8 mouse cellular contexts compared by ENCODE assay signal in the genomic region with DNA sequence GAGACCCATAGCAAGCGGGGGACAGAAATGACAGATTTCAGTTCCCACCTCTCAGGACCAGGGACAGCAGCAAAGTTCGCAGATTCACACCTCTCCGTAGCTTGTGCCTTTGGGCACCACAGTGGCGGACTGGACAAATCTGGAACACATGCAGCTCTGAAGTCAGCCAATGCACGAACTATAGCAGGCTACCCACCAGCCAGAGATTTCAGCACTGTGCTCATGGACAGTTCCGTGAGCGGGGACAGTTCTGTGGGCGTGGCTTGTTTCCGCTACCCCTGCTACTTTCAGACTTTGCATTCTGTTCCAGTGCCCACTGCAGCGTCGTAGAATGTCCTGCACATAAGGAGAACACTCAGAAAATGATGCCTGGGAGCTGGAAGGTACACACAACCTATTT. TPM values are rescaled to one million over a fixed set of nuclear protein-coding genes. Genes with fewer than 3 reads are reported as not detected.
DNase-seq lines count a peak whose midpoint lies in the region; ATAC-seq and TF ChIP-seq lines count a peak whose summit lies in the region.

No protein-coding gene starts in this region.

- H3K4me3 ChIP-seq in heart, embryonic 10.5 days: no peak overlapping the region
- no peak overlapping the region for H3K4me3 ChIP-seq in heart, adult 2 months
- no peak overlapping the region for H3K4me3 ChIP-seq in thymus, adult 2 months (ENCODE audit: control insufficient read depth, insufficient read depth, low read length)
- no peak overlapping the region for H3K4me3 ChIP-seq in stomach, embryonic 14.5 days (ENCODE audit: low read depth, low read length)

- H3K27ac ChIP-seq in heart, embryonic 10.5 days: no peak overlapping the region
- H3K27ac ChIP-seq in heart, adult 2 months: no peak overlapping the region
- H3K27ac ChIP-seq in thymus, adult 2 months (ENCODE audit: control insufficient read depth, insufficient read depth, low read length): no peak overlapping the region
- no peak overlapping the region for H3K27ac ChIP-seq in stomach, embryonic 14.5 days (ENCODE audit: low read length)

- no peak for TF ChIP-seq POLR2A in heart, adult 2 months (IDR thresholded peaks at IDR 0.05; ENCODE audit: insufficient read depth, low read depth, low read length)
- no peak for TF ChIP-seq POLR2A in thymus, adult 2 months (IDR thresholded peaks at IDR 0.05; ENCODE audit: control insufficient read depth, extremely low read depth, insufficient read depth, low read length, poor library complexity)

- peak; percentile 82 for DNase-seq in heart, embryonic 10.5 days (ENCODE audit: low spot score)
- no peak for DNase-seq in heart, adult 2 months
- DNase-seq in thymus, postnatal 0 days (ENCODE audit: low spot score): peak; percentile 3
- DNase-seq in thymus, adult 2 months: no peak
- DNase-seq in kidney, postnatal 36 days: peak; percentile 1 to 50
- no peak for DNase-seq in gastrocnemius, adult 18-20 months (ENCODE audit: low spot score)
- no peak for DNase-seq in thymus, postnatal 25 days

- H3K79me2 ChIP-seq in heart, adult 2 months (replicated peaks; ENCODE audit: control insufficient read depth, insufficient read depth, low read length): no peaks in the 10 kb centered on the region

- H3K9ac ChIP-seq in heart, adult 2 months (ENCODE audit: low read depth, low read length): no peak overlapping the region
- H3K9ac ChIP-seq in stomach, embryonic 14.5 days (replicated peaks; ENCODE audit: low read depth, low read length): no peak overlapping the region

- intact Hi-C loops in heart, adult 2 months (cut with DNase I): no loop called here

- ATAC-seq in stomach, embryonic 14.5 days (ENCODE audit: insufficient number of reproducible peaks, insufficient read depth, low FRiP score, low read depth): peak; percentile 56; the same call in 1 of the 2 replicates

- H3K36me3 ChIP-seq in heart, embryonic 10.5 days: no peaks in the 10 kb centered on the region
- no peaks in the 10 kb centered on the region for H3K36me3 ChIP-seq in heart, adult 2 months (ENCODE audit: control insufficient read depth, insufficient read depth, low read length)
- no peaks in the 10 kb centered on the region for H3K36me3 ChIP-seq in thymus, adult 2 months (ENCODE audit: control insufficient read depth, insufficient read depth, low read length)
- no peaks in the 10 kb centered on the region for H3K36me3 ChIP-seq in stomach, embryonic 14.5 days (ENCODE audit: control insufficient read depth, insufficient read depth, low read length)

- H3K4me2 ChIP-seq in stomach, embryonic 14.5 days (replicated peaks; ENCODE audit: low read depth, low read length): no peak overlapping the region

- no peak for TF ChIP-seq CTCF in heart, adult 2 months (IDR thresholded peaks at IDR 0.05)
- no peak for TF ChIP-seq CTCF in thymus, adult 2 months (IDR thresholded peaks at IDR 0.05; ENCODE audit: borderline replicate concordance, control insufficient read depth, extremely low read depth, insufficient read depth, low read length, poor library complexity)

- no peaks in the 10 kb centered on the region for H3K9me3 ChIP-seq in heart, embryonic 10.5 days
- H3K9me3 ChIP-seq in stomach, embryonic 14.5 days (ENCODE audit: control insufficient read depth, low read depth, low read length): no peaks in the 10 kb centered on the region

- WGBS in heart, embryonic 10.5 days: 22% methylated on average over 11 of the region's 11 CpGs
- 21% methylated on average over 11 of the region's 11 CpGs for WGBS in heart, adult 2 months
- 36% methylated on average over 11 of the region's 11 CpGs for WGBS in thymus, adult 2 months
- 22% methylated on average over 11 of the region's 11 CpGs for WGBS in stomach, embryonic 14.5 days

- no peaks in the 10 kb centered on the region for H3K4me1 ChIP-seq in heart, embryonic 10.5 days
- H3K4me1 ChIP-seq in heart, adult 2 months (ENCODE audit: control insufficient read depth, insufficient read depth, low read length): no peaks in the 10 kb centered on the region
- H3K4me1 ChIP-seq in thymus, adult 2 months (replicated peaks; ENCODE audit: control insufficient read depth, insufficient read depth, low read length): no peaks in the 10 kb centered on the region
- H3K4me1 ChIP-seq in stomach, embryonic 14.5 days (ENCODE audit: control insufficient read depth, insufficient read depth, low read length): no peaks in the 10 kb centered on the region

- TF ChIP-seq EP300 in heart, adult 2 months (IDR thresholded peaks at IDR 0.05; ENCODE audit: insufficient read depth, low read depth, low read length): no peak

- no peaks in the 10 kb centered on the region for H3K27me3 ChIP-seq in heart, embryonic 10.5 days (ENCODE audit: insufficient read depth, poor library complexity, severe bottlenecking)
- no peaks in the 10 kb centered on the region; the same call in 1 of the 2 replicates for H3K27me3 ChIP-seq in heart, adult 2 months (ENCODE audit: control insufficient read depth, insufficient read depth, low read length)
- H3K27me3 ChIP-seq in thymus, adult 2 months (ENCODE audit: control insufficient read depth, insufficient read depth, low read length): no peaks in the 10 kb centered on the region
- no peaks in the 10 kb centered on the region for H3K27me3 ChIP-seq in stomach, embryonic 14.5 days (ENCODE audit: control insufficient read depth, insufficient read depth, low read length)

RNA-seq across cellular contexts. Expression of a gene that starts 49.5 kb away (rescaled TPM):
- polyA plus RNA-seq in heart, embryonic 10.5 days (2016; fragmentation: Nextera tagmentation; extraction: Ambion mirVana): 65.1 and 85.6 TPM in 2 replicates
- total RNA-seq in heart, adult 2 months (2021): 10 to 100 TPM; 14.1 to 16.2 TPM
- 15.5 and 21.1 TPM in 2 replicates for polyA plus RNA-seq in heart, adult 2 months (2012; rRNA removed)
- polyA plus RNA-seq in thymus, postnatal 0 days (2015; fragmentation: Nextera tagmentation; extraction: Ambion mirVana): 56.2 and 58.1 TPM in 2 replicates
- 39.8 and 44.0 TPM in 2 replicates for polyA plus RNA-seq in thymus, adult 2 months (2012; rRNA removed)
- 70.4 and 76.6 TPM in 2 replicates for polyA plus RNA-seq in stomach, embryonic 14.5 days (2014; fragmentation: Nextera tagmentation; extraction: Ambion mirVana)
- total RNA-seq in gastrocnemius, adult 18-20 months (2021): 10 to 100 TPM; 16.4 to 19.5 TPM

Comparison
In these comparisons a context has a peak if more than half of its experiments do, and no peak if none do; other contexts are left out.
1. DNase-seq: peak in heart, embryonic 10.5 days (single experiment), thymus, postnatal 0 days (single experiment) and kidney, postnatal 36 days (2 of 2); none in heart, adult 2 months (0 of 2), thymus, adult 2 months (single experiment), gastrocnemius, adult 18-20 months (single experiment) and thymus, postnatal 25 days (single experiment).